Mouse (Mus musculus) liver, adult (tissue): ENCODE data around the gene Ciapin1.

Experiments
- GATA4 ChIP-seq: IDR thresholded peaks from 2 replicates; pipeline ENCODE4 v1.6.1; 2014; ENCODE audit warnings: mild to moderate bottlenecking, low read length; ENCODE audit not compliant: insufficient replicate concordance

The Ciapin1 gene

GRCm38 (mm10) chr8:94801293-94802095 lies 36.7 kb downstream of the Ciapin1 start:
- TF ChIP-seq GATA4: no peak

- TF ChIP-seq GATA4: no peak
Measured at GRCm38 (mm10) chr8:94800278-94800968, 37.7 kb downstream of the Ciapin1 start.

GRCm38 (mm10) chr8:94794782-94795181 lies 43.4 kb downstream of the Ciapin1 start:
- no peak for TF ChIP-seq GATA4

DNA sequence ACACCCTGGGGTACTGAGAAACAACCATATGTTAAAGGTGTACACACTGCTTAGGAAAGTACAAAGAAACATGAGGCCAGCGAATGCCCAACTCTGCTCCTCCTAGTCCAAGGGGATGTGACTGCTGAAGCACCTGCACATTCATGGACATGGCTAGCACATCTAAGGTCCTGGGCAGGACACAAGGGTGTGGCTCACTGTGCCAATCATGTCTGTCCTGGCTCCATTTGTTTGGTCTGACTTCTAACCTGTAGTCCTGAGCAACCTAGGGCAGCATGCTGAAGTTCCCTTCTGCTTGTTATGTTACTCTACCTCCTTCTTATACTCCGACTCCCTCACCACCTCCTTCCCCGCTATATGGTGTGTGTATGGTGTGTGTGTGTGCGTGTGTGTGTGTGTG lies 43.8 kb downstream of the Ciapin1 start:
- TF ChIP-seq GATA4: no peak

DNA sequence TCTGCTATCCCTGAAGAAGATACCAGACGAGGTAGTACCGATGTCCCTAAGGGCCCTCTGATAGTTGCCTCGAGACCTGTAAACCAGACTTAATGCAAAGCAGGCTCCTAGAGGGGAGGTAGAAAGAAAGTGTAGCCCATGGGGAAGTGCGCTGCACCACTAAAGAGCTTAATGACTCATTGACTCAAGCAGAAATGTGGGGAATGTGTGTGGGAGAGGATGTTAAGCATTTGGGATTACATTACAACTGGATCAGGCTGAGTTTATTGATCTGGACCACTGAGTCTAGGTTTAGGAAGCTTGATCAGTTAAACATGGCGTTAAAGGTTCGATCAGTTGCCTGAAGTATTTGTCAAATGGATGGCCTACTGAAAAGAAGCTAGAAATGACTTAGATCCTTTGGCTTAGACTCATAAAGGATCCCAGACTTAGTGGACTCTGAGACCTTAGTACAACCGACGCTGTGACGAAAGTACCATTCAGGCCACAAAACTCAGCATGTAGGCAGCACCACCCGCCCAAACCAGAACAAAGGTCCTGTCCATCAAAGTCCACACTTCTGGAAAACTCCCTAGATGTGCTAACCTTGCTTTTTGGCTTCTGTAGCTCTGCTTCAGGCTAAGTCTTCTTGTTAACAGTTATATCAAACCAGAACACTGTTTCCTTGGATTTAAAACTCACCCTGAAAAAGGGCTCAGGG lies 48.8 kb downstream of the Ciapin1 start:
- no peak for TF ChIP-seq GATA4

- no peak for TF ChIP-seq GATA4
Measured at GRCm38 (mm10) chr8:94787524-94788501, 50.3 kb downstream of the Ciapin1 start.

GRCm38 (mm10) chr8:94785995-94786595 lies 52.1 kb downstream of the Ciapin1 start:
- no peak for TF ChIP-seq GATA4

GRCm38 (mm10) chr8:94785247-94785985 lies 52.7 kb downstream of the Ciapin1 start:
- TF ChIP-seq GATA4: no peak

GRCm38 (mm10) chr8:94783890-94784289 lies 54.3 kb downstream of the Ciapin1 start:
- no peak for TF ChIP-seq GATA4

GRCm38 (mm10) chr8:94781838-94782235 lies 56.3 kb downstream of the Ciapin1 start:
- no peak for TF ChIP-seq GATA4

GRCm38 (mm10) chr8:94781155-94781837 lies 56.9 kb downstream of the Ciapin1 start:
- no peak for TF ChIP-seq GATA4

GRCm38 (mm10) chr8:94780491-94781154 lies 57.5 kb downstream of the Ciapin1 start:
- TF ChIP-seq GATA4: no peak
